Mouse (Mus musculus) neural tube, embryonic 14.5 days (tissue): ENCODE measurements around the gene Phf2. TPM values are rescaled to one million over a fixed set of nuclear protein-coding genes. Genes with fewer than 3 reads are reported as not detected.

ENCODE experiments used
- ATAC-seq: fragments of 200-750 bp; cut with Nextera tagmentation; 2 replicates; pipeline ENCODE4 v1.8.0; 2017; ENCODE audit warnings: low read depth, mild to moderate bottlenecking, moderate TSS enrichment, moderate library complexity
- H3K27ac ChIP-seq: fragments of 300-500 bp; sonication (generic); 2 replicates; pipeline ENCODE4 v1.5.1; 2014; ENCODE audit warnings: low read depth, mild to moderate bottlenecking, control low read depth, low read length, moderate library complexity, mixed read lengths
- H3K27me3 ChIP-seq: fragments of 300-500 bp; sonication (generic); 2 replicates; pipeline ENCODE4 v1.6.1; 2014; ENCODE audit warnings: low read length; ENCODE audit not compliant: control insufficient read depth, insufficient read depth
- H3K36me3 ChIP-seq: fragments of 300-500 bp; sonication (generic); 2 replicates; pipeline ENCODE4 v1.6.1; 2014; ENCODE audit warnings: low read length, mixed read lengths; ENCODE audit not compliant: control insufficient read depth, insufficient read depth
- H3K4me1 ChIP-seq: fragments of 300-500 bp; sonication (generic); 2 replicates; pipeline ENCODE4 v1.6.1; 2014; ENCODE audit warnings: low read length; ENCODE audit not compliant: control insufficient read depth, insufficient read depth
- H3K4me2 ChIP-seq: fragments of 300-500 bp; sonication (generic); 2 replicates; pipeline ENCODE4 v1.6.1; 2014; ENCODE audit warnings: mild to moderate bottlenecking, low read depth, low read length, control low read depth
- H3K4me3 ChIP-seq: fragments of 300-500 bp; sonication (generic); 2 replicates; pipeline ENCODE4 v1.5.1; 2014; ENCODE audit warnings: low read depth, low read length, control low read depth, mixed read lengths
- H3K9ac ChIP-seq: fragments of 300-500 bp; sonication (generic); replicated peaks from 2 replicates; pipeline ENCODE4 v1.6.1; 2014; ENCODE audit warnings: low read depth, mild to moderate bottlenecking, control low read depth, low read length, mixed read lengths
- H3K9me3 ChIP-seq: fragments of 300-500 bp; sonication (generic); 2 replicates; pipeline ENCODE4 v1.6.1; 2016; ENCODE audit warnings: low read length; ENCODE audit not compliant: control insufficient read depth
- WGBS: fragments of 180-500 bp; shearing (Covaris S2); extraction: QIAGEN DNeasy Blood & Tissue Kit; methylation state at CpG from one replicate; pipeline ENCODE4 v1.1.7; 2014; 5-methylcytosine and 5-hydroxymethylcytosine counted together
- polyA plus RNA-seq: library from polyadenylated mRNA; unstranded; fragments of >200 nt; fragmentation: Nextera tagmentation; extraction: Ambion mirVana; gene quantifications from 2 replicates; pipeline ENCODE4 v1.2.1, GENCODE M21; 2014

The Phf2 gene
- polyA plus RNA-seq, 1 experiment from 2014 or later = 10.7 TPM

- H3K9me3 ChIP-seq = no peaks in the 10 kb centered on the region
- peaks cover 18% of the 10 kb centered on the region for H3K4me1 ChIP-seq
- WGBS = 80% methylated on average over 12 of the region's 12 CpGs
- no peak overlapping the region for H3K27ac ChIP-seq
- no peak overlapping the region for H3K4me2 ChIP-seq
- H3K4me3 ChIP-seq = no peak overlapping the region
- no peak for ATAC-seq
- H3K27me3 ChIP-seq = no peaks in the 10 kb centered on the region
- no peaks in the 10 kb centered on the region for H3K36me3 ChIP-seq
- no peak overlapping the region for H3K9ac ChIP-seq
These were observed 6.1 kb downstream of the Phf2 start for GRCm38 (mm10) chr13:48864673-48865356.

GRCm38 (mm10) chr13:48863556-48863955, 7.4 kb downstream of the Phf2 start:
- no peak for ATAC-seq
- H3K36me3 ChIP-seq = no peaks in the 10 kb centered on the region
- no peaks in the 10 kb centered on the region for H3K9me3 ChIP-seq
- WGBS = 75% methylated on average over 9 of the region's 9 CpGs
- no peak overlapping the region for H3K4me2 ChIP-seq
- peaks cover 12% of the 10 kb centered on the region for H3K4me1 ChIP-seq
- no peaks in the 10 kb centered on the region for H3K27me3 ChIP-seq
- no peak overlapping the region for H3K27ac ChIP-seq
- H3K9ac ChIP-seq = no peak overlapping the region
- no peak overlapping the region for H3K4me3 ChIP-seq

GRCm38 (mm10) chr13:48861913-48862312, 9.0 kb downstream of the Phf2 start:
- Histone ChIP-seq H3K27ac (no peak overlapping the region), H3K4me1 (peaks cover 23% of the 10 kb centered on the region), H3K27me3 (no peaks in the 10 kb centered on the region), H3K36me3 (no peaks in the 10 kb centered on the region), H3K4me3 (no peak overlapping the region), H3K9me3 (no peaks in the 10 kb centered on the region), H3K9ac (no peak overlapping the region), H3K4me2 (no peak overlapping the region)
- WGBS = 89% methylated on average over 1 of the region's 1 CpGs
- no peak for ATAC-seq

- H3K4me2 ChIP-seq = no peak overlapping the region
- H3K9me3 ChIP-seq = no peaks in the 10 kb centered on the region
- WGBS = 76% methylated on average over 4 of the region's 4 CpGs
- no peak overlapping the region for H3K27ac ChIP-seq
- no peaks in the 10 kb centered on the region for H3K36me3 ChIP-seq
- ATAC-seq = no peak
- H3K4me1 ChIP-seq = peaks cover 31% of the 10 kb centered on the region
- no peak overlapping the region for H3K9ac ChIP-seq
- no peaks in the 10 kb centered on the region for H3K27me3 ChIP-seq
- H3K4me3 ChIP-seq = no peak overlapping the region
These were observed 12.1 kb downstream of the Phf2 start for GRCm38 (mm10) chr13:48858779-48859178.

- no peak for ATAC-seq
- H3K4me2 ChIP-seq = no peak overlapping the region
- no peak overlapping the region for H3K9ac ChIP-seq
- peaks cover 38% of the 10 kb centered on the region for H3K4me1 ChIP-seq
- H3K4me3 ChIP-seq = no peak overlapping the region
- no peaks in the 10 kb centered on the region for H3K36me3 ChIP-seq
- no peaks in the 10 kb centered on the region for H3K9me3 ChIP-seq
- 0 out of 2 replicates have a peak overlapping the region, but pooled peaks have one; percentile 39 for H3K27ac ChIP-seq
- whole genome bisulfite sequencing = 52% methylated on average over 6 of the region's 6 CpGs
- no peaks in the 10 kb centered on the region for H3K27me3 ChIP-seq
These were observed 12.9 kb downstream of the Phf2 start for GRCm38 (mm10) chr13:48858054-48858453.

- Histone ChIP-seq H3K9me3 (no peaks in the 10 kb centered on the region), H3K27ac (0 out of 2 replicates have a peak overlapping the region, but pooled peaks have one; percentile 39), H3K4me1 (peaks cover 40% of the 10 kb centered on the region), H3K4me3 (no peak overlapping the region), H3K4me2 (no peak overlapping the region), H3K36me3 (no peaks in the 10 kb centered on the region), H3K27me3 (no peaks in the 10 kb centered on the region), H3K9ac (no peak overlapping the region)
- ATAC-seq = 0 out of 2 replicates have a peak, but pooled peaks have one; percentile 18
- WGBS = 39% methylated on average over 6 of the region's 7 CpGs
These were observed 13.5 kb downstream of the Phf2 start for GRCm38 (mm10) chr13:48857246-48857932.

GRCm38 (mm10) chr13:48853947-48854346, 17.0 kb downstream of the Phf2 start:
- Histone ChIP-seq H3K4me2 (no peak overlapping the region), H3K9ac (no peak overlapping the region), H3K27ac (peak overlapping the region; percentile 22; the same call in 1 of the 2 replicates), H3K36me3 (no peaks in the 10 kb centered on the region), H3K9me3 (no peaks in the 10 kb centered on the region), H3K4me3 (no peak overlapping the region), H3K4me1 (peaks cover 50% of the 10 kb centered on the region), H3K27me3 (no peaks in the 10 kb centered on the region)
- no peak for ATAC-seq
- 45% methylated on average over 3 of the region's 3 CpGs for WGBS

GRCm38 (mm10) chr13:48853475-48853874, 17.4 kb downstream of the Phf2 start:
- Histone ChIP-seq H3K4me3 (no peak overlapping the region), H3K27ac (peak overlapping the region; percentile 22), H3K4me1 (peaks cover 46% of the 10 kb centered on the region), H3K9ac (no peak overlapping the region), H3K27me3 (no peaks in the 10 kb centered on the region), H3K36me3 (no peaks in the 10 kb centered on the region), H3K4me2 (no peak overlapping the region), H3K9me3 (no peaks in the 10 kb centered on the region)
- WGBS = 15% methylated on average over 2 of the region's 2 CpGs
- ATAC-seq = no peak

- Histone ChIP-seq H3K4me2 (no peak overlapping the region), H3K4me1 (peaks cover 40% of the 10 kb centered on the region), H3K27me3 (no peaks in the 10 kb centered on the region), H3K4me3 (no peak overlapping the region), H3K27ac (no peak overlapping the region), H3K36me3 (no peaks in the 10 kb centered on the region), H3K9ac (no peak overlapping the region), H3K9me3 (no peaks in the 10 kb centered on the region)
- ATAC-seq = no peak
- 75% methylated on average over 3 of the region's 3 CpGs for WGBS
These were observed 18.1 kb downstream of the Phf2 start for GRCm38 (mm10) chr13:48852859-48853258.
